Mouse (Mus musculus) adrenal gland, postnatal 0 days (tissue): Measurements from ENCODE around the gene Snrpd3. TPM values are rescaled to one million over a fixed set of nuclear protein-coding genes. Genes with fewer than 3 reads are reported as not detected.

ENCODE experiments used
- polyA plus RNA-seq: library from polyadenylated mRNA; unstranded; fragments of >200 nt; fragmentation: Nextera tagmentation; extraction: Ambion mirVana; gene quantifications from 2 replicates; pipeline ENCODE4 v1.2.1, GENCODE M21; 2015

Gene Snrpd3
- 77.0 and 80.5 TPM in 2 replicates for polyA plus RNA-seq

DNA sequence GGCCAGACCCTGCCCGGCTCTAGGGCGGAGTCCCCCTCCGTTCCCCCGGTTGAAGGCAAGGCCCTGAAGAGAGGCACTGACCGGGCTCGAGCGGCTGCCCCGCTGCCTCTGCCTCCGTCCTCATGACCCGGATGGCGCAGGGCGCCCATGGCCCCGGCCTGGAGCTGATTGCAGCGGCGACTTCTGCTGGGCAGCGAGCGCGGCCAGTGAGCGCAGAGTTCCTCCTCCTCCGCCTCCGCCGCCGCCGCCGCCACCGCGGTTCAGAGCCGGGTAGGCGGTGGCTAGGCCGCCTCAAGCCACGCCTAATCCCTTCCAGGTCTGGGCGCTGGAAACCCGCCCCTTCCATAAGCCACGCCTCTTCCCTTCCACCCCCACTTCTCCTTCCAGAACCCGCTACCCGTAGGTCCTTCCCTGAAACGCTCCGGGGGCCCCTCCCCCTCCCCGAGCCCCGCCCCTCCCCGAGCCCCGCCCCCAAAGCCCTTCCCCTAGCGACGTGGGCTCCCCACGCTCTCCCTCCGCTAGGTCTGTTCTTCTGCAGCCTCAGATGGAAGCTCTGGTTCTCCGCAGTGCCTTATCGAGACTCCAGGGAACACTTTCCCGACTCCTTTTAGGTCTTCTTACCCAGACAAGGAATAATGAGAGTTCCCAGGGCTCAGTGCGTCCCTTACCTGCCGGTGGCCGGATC is at the start of gene Snrpd3:
Gene Snrpd3 (plus strand): TSS at position 479 of the 685 bp plus-strand sequence.

DNA sequence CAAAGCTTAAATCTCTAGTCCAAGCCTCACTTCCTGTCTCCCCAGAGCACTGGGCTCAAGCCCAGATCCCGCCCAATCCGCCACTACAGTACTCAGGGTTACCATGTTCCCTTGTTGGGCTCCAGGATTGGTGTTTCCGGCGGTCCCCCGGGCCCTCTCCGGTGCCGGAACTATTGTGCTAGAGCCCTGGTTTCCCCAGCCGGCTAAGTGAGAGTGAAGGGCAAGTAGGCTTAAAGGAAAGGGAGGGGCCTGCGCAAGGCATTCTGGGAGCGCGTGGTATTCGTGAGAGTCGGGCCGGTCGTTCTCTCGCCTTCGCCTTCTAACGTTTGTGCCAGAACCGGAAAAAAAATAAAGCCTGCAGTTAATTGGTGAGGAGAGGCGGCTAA is 400 bp downstream of the Snrpd3 start, which contains the start of gene Gucd1:
Gene Gucd1 (minus strand): TSS at position 215 of the 386 bp plus-strand sequence.

DNA sequence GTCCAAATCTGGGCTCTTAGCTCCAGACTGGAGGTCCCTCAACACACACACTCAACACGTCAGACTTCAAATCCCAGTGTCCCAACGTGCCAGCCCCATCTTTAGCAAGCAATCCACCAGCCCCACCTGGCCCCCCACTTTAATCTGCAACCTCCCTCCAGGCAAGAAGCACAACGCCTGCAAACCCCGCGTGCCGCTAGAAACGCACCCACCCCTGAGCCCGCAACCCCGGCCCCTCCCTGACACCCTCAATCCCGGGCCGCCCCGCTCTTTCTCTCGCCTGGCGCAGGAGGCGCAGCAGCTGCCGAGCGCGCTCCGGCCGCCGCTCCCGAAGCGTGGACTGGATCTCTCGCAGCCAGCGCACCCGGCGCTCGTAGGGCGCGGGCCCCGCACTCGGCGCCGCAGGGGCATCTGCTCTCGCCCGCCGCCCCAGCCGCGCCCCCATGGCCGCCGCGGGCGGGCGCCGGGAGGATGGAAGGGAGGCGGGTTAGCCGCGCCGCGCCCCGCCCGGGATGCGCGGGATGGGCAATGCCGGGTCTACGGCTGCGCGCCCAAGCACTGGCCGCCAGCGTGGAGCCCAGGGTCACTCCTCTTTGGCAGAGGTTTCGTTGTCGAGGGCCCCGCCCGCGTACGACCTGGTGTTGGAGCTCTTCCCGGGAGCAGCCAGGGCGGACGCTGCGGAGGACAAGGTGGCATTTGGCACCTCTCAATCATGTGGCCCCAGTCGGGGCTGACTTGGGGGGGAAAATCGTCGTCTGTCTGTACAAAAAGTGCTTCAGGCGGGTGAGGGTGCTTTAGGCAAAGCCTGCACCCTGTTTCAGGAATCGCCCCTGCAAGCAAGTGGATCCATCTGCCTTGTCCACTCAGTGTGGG is 42.6 kb downstream of the Snrpd3 start, which contains the start of gene Lrrc75b:
Gene Lrrc75b (minus strand): TSS at position 655 of the 873 bp plus-strand sequence.

DNA sequence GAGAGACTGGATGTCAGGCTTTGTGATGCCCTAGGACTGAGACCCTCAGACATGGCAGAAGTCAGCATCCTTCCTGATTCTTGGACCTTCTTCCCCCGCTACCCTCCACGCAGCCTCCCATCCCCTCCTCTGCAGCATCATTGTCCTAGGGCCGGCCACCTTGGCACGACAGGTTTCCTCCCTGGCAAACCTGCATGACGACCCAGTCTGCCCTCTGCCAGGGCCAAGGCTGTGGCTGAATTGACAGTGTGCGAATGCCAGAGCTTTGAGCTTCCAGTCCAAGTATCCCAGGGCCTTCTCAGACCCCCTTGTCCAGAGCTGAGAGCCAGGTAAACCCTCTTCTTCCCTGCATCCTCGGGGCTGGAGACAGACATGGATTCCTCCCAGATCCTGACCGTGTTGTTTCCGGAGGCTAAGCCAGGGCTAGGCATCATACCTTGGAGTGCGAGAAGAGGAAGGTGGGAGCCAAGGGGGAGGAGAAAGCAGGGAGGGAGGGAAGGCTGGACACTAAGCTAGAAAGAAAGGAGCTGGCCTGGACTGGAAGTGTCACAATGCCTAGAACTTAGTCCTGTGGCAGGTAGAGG is 43.8 kb downstream of the Snrpd3 start, which contains the start of gene Ggt1:
Gene Ggt1 (plus strand): TSS at position 534 of the 584 bp plus-strand sequence.

Other genes with a start within 250 kb of the Snrpd3 start
- 4.0 and 4.2 TPM in 2 replicates for gene Adora2a, start 200.7 kb upstream of the Snrpd3 start, polyA plus RNA-seq
- 3.0 and 3.9 TPM in 2 replicates for gene Upb1, start 116.4 kb upstream of the Snrpd3 start, polyA plus RNA-seq
- 15.0 and 18.4 TPM in 2 replicates for gene Gucd1, start 421 bp downstream of the Snrpd3 start, polyA plus RNA-seq
- 1.5 and 5.4 TPM in 2 replicates for gene Lrrc75b, start 42.8 kb downstream of the Snrpd3 start, polyA plus RNA-seq
- 1.1 and 3.2 TPM in 2 replicates for gene Ggt1, start 44.1 kb downstream of the Snrpd3 start, polyA plus RNA-seq
- gene Ggt5, start 71.8 kb downstream of the Snrpd3 start, polyA plus RNA-seq = 5.2 and 8.1 TPM in 2 replicates
- 7.7 and 10.6 TPM in 2 replicates for gene Susd2, start 126.5 kb downstream of the Snrpd3 start, polyA plus RNA-seq
- gene Cabin1, start 246.8 kb downstream of the Snrpd3 start, polyA plus RNA-seq = 21.4 and 25.9 TPM in 2 replicates